19 mouse cellular contexts compared by ENCODE assay signal in the genomic region with DNA sequence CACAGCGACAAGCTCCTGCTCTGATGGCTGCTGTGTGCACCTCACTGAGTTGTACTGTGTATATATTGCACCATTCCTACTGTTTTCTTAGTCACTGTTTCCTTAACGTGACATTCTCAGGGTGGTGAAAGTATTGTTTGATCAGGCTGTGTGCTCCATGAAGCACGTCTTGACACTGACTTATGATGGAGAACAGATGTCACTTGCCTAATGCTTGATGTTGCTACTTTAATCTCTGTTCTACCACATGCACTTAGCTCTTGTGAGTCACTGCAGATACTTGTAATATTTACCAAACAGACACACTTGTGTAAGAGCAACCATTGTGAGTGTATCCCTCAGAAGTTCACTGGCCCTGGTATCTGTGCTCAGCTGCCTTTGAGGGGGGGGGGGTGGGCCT.
A peak's percentile ranks its signal among the peaks of the same experiment; 100 is the strongest.
DNase-seq lines count a peak whose midpoint lies in the region; ATAC-seq and TF ChIP-seq lines count a peak whose summit lies in the region.
"Had no signal": no experiment of that assay in that cellular context is flagged by ENCODE, and none has a peak within 500 bp of the region (broad histone marks: within the 10 kb centered on the region; RNA-seq: fewer than 3 reads in every experiment).

No protein-coding gene starts in this region.

- H3K4me3 ChIP-seq in heart, postnatal 0 days (ENCODE audit: low read depth, low read length) = no peak overlapping the region
- H3K4me3 ChIP-seq in heart, embryonic 10.5 days = no peak overlapping the region
- H3K4me3 ChIP-seq in lung, postnatal 0 days (ENCODE audit: low read depth, low read length) = no peak overlapping the region
- H3K4me3 ChIP-seq: embryonic facial prominence, embryonic 10.5 days; embryonic facial prominence, embryonic 12.5 days; forebrain, embryonic 13.5 days; forebrain, embryonic 15.5 days had no signal

- CTCF ChIA-PET in Patski (lab: Charles Lee) = interaction anchor here (1.7 kb wide), 1 partner anchor 11 kb away, joined by 6 read pairs; no protein-coding TSS in a partner anchor

- no peaks in the 10 kb centered on the region for H3K4me1 ChIP-seq in heart, postnatal 0 days (ENCODE audit: control insufficient read depth, insufficient read depth)
- H3K4me1 ChIP-seq in heart, embryonic 10.5 days = no peaks in the 10 kb centered on the region
- no peaks in the 10 kb centered on the region for H3K4me1 ChIP-seq in lung, postnatal 0 days (ENCODE audit: insufficient read depth, low read depth, low read length)
- H3K4me1 ChIP-seq: embryonic facial prominence, embryonic 10.5 days; embryonic facial prominence, embryonic 12.5 days had no signal

- ATAC-seq in heart, postnatal 0 days (ENCODE audit: insufficient read depth, low read depth) = no peak; the same call in 1 of the 2 replicates
- peak; percentile 79 for ATAC-seq in lung, postnatal 0 days
- ATAC-seq in Patski = peak; percentile 47
- ATAC-seq: activated CD4-positive, CD25-positive, alpha-beta regulatory T cell, adult 4 months; forebrain, embryonic 13.5 days; forebrain, embryonic 15.5 days had no signal

- no peaks in the 10 kb centered on the region for H3K36me3 ChIP-seq in heart, postnatal 0 days (replicated peaks; ENCODE audit: control insufficient read depth, insufficient read depth, low read length)
- H3K36me3 ChIP-seq in heart, embryonic 10.5 days = no peaks in the 10 kb centered on the region
- H3K36me3 ChIP-seq in lung, postnatal 0 days (ENCODE audit: insufficient read depth, low read length) = no peaks in the 10 kb centered on the region
- H3K36me3 ChIP-seq: embryonic facial prominence, embryonic 10.5 days; embryonic facial prominence, embryonic 12.5 days; forebrain, embryonic 15.5 days had no signal

- in situ Hi-C loops in Patski (cut with MboI; ENCODE audit: low pct_unique_long_range_greater_than_20kb) = no loop called here

- no peak overlapping the region for H3K9ac ChIP-seq in heart, postnatal 0 days (replicated peaks; ENCODE audit: low read depth, low read length)
- H3K9ac ChIP-seq in lung, postnatal 0 days (replicated peaks; ENCODE audit: low read depth) = no peak overlapping the region
- H3K9ac ChIP-seq: embryonic facial prominence, embryonic 12.5 days; forebrain, embryonic 13.5 days; forebrain, embryonic 15.5 days had no signal

- no peak overlapping the region for H3K4me2 ChIP-seq in heart, postnatal 0 days (ENCODE audit: low read depth, low read length)
- H3K4me2 ChIP-seq in lung, postnatal 0 days (replicated peaks; ENCODE audit: low read depth, low read length) = no peak overlapping the region
- H3K4me2 ChIP-seq: embryonic facial prominence, embryonic 12.5 days; forebrain, embryonic 13.5 days; forebrain, embryonic 15.5 days had no signal

- peak; percentile 11 for DNase-seq in heart, postnatal 0 days (ENCODE audit: low spot score)
- DNase-seq in heart, embryonic 10.5 days (ENCODE audit: low spot score) = no peak
- peak; percentile 57 for DNase-seq in lung, postnatal 0 days (ENCODE audit: low spot score)
- DNase-seq in lung, postnatal 25 days (ENCODE audit: low spot score) = no peak
- no peak for DNase-seq in Patski (ENCODE audit: low read depth, low spot score)
- DNase-seq in left cerebral cortex, postnatal 14 days (ENCODE audit: low spot score in 2 of 2) = no peak
- DNase-seq: adrenal gland, adult 8-10 months; adrenal gland, postnatal 14 days; adrenal gland, postnatal 36 days; cerebellum, adult 11-12 months; cerebellum, adult 2 months; cerebellum, adult 9-10 months; cerebellum, postnatal 10 days; cerebellum, postnatal 25 days had no signal

- intact Hi-C loops in left cerebral cortex, postnatal 14 days (cut with DNase I) = no loop called here

- TF ChIP-seq EP300 in heart, postnatal 0 days (IDR thresholded peaks at IDR 0.05; ENCODE audit: low read depth) = no peak
- TF ChIP-seq EP300 in lung, postnatal 0 days (IDR thresholded peaks at IDR 0.05) = 0 out of 2 replicates have a peak, but pooled peaks have one; percentile 21

- no peak overlapping the region for H3K27ac ChIP-seq in heart, postnatal 0 days (ENCODE audit: low read depth)
- no peak overlapping the region for H3K27ac ChIP-seq in heart, embryonic 10.5 days
- no peak overlapping the region for H3K27ac ChIP-seq in lung, postnatal 0 days (ENCODE audit: low read length)
- H3K27ac ChIP-seq: embryonic facial prominence, embryonic 10.5 days; embryonic facial prominence, embryonic 12.5 days; forebrain, embryonic 13.5 days; forebrain, embryonic 15.5 days had no signal

- 37% methylated on average over 3 of the region's 3 CpGs for WGBS in heart, postnatal 0 days
- WGBS in heart, embryonic 10.5 days = 46% methylated on average over 3 of the region's 3 CpGs
- WGBS in lung, postnatal 0 days = 24% methylated on average over 3 of the region's 3 CpGs

- TF ChIP-seq CTCF in heart, postnatal 0 days (IDR thresholded peaks at IDR 0.05; ENCODE audit: low read depth) = no peak
- no peak for TF ChIP-seq CTCF in lung, postnatal 0 days (IDR thresholded peaks at IDR 0.05)
- TF ChIP-seq CTCF in Patski (IDR thresholded peaks at IDR 0.05) = no peak

- H3K9me3 ChIP-seq in heart, postnatal 0 days (replicated peaks; ENCODE audit: control insufficient read depth, low read length) = no peaks in the 10 kb centered on the region
- no peaks in the 10 kb centered on the region for H3K9me3 ChIP-seq in heart, embryonic 10.5 days
- no peaks in the 10 kb centered on the region for H3K9me3 ChIP-seq in lung, postnatal 0 days (ENCODE audit: low read length)
- H3K9me3 ChIP-seq: embryonic facial prominence, embryonic 10.5 days; embryonic facial prominence, embryonic 12.5 days; forebrain, embryonic 13.5 days; forebrain, embryonic 15.5 days had no signal

- POLR2A ChIA-PET in Patski (lab: Charles Lee) = no interaction called here

- no peaks in the 10 kb centered on the region for H3K27me3 ChIP-seq in heart, postnatal 0 days (ENCODE audit: control insufficient read depth, insufficient read depth, low read length)
- peaks cover 14% of the 10 kb centered on the region for H3K27me3 ChIP-seq in heart, embryonic 10.5 days (ENCODE audit: insufficient read depth, poor library complexity, severe bottlenecking)
- H3K27me3 ChIP-seq in lung, postnatal 0 days (replicated peaks; ENCODE audit: insufficient read depth, low read length) = no peaks in the 10 kb centered on the region
- H3K27me3 ChIP-seq in Patski = no peaks in the 10 kb centered on the region
- H3K27me3 ChIP-seq: embryonic facial prominence, embryonic 12.5 days; forebrain, embryonic 13.5 days; forebrain, embryonic 15.5 days had no signal

Comparison
In these comparisons a context has a peak if more than half of its experiments do, and no peak if none do; other contexts are left out.
1. DNase-seq: peak in heart, postnatal 0 days (single experiment) and lung, postnatal 0 days (single experiment); none in heart, embryonic 10.5 days (single experiment), lung, postnatal 25 days (single experiment), Patski (single experiment) and left cerebral cortex, postnatal 14 days (0 of 2).